Mouse (Mus musculus): ENCODE results near the gene Dynll1.
"Not testable (repeated sequence)": the region's sequence is repeated elsewhere in the genome, so short reads cannot be mapped to it uniquely, and the experiment has no call there.

The Dynll1 gene

GRCm38 (mm10) chr5:115312816-115313667 lies 12.2 kb upstream of the Dynll1 start:
- no peak for DNase-seq (ENCODE audit: low read depth, low spot score)

GRCm38 (mm10) chr5:115312354-115312753 lies 11.6 kb upstream of the Dynll1 start:
- DNase-seq (ENCODE audit: low read depth, low spot score): no peak

- DNase-seq (ENCODE audit: low read depth, low spot score): not testable (repeated sequence)
Measured at GRCm38 (mm10) chr5:115302190-115302589, 1.4 kb upstream of the Dynll1 start.

- DNase-seq (ENCODE audit: low read depth, low spot score): no peak
Measured at GRCm38 (mm10) chr5:115301615-115302014, 816 bp upstream of the Dynll1 start.

- DNase-seq (ENCODE audit: low read depth, low spot score): no peak
Measured at GRCm38 (mm10) chr5:115300035-115300744, 609 bp downstream of the Dynll1 start.

- no peak for DNase-seq (ENCODE audit: low read depth, low spot score)
Measured at GRCm38 (mm10) chr5:115296347-115296746, 4.5 kb downstream of the Dynll1 start.

GRCm38 (mm10) chr5:115294173-115294572 lies 6.6 kb downstream of the Dynll1 start:
- no peak for DNase-seq (ENCODE audit: low read depth, low spot score)

- DNase-seq (ENCODE audit: low read depth, low spot score): no peak
Measured at GRCm38 (mm10) chr5:115284735-115285134, 16.1 kb downstream of the Dynll1 start.

- no peak for DNase-seq (ENCODE audit: low read depth, low spot score)
Measured at GRCm38 (mm10) chr5:115280050-115280687, 20.6 kb downstream of the Dynll1 start.

GRCm38 (mm10) chr5:115279226-115280049 lies 21.4 kb downstream of the Dynll1 start, which contains the start of gene Coq5:
Gene Coq5, plus strand, starts transcription at chr5:115279666.
- no peak for DNase-seq (ENCODE audit: low read depth, low spot score)

- DNase-seq (ENCODE audit: low read depth, low spot score): no peak
Measured at GRCm38 (mm10) chr5:115278785-115279184, 22.0 kb downstream of the Dynll1 start.

GRCm38 (mm10) chr5:115278053-115278452 lies 22.7 kb downstream of the Dynll1 start:
- no peak for DNase-seq (ENCODE audit: low read depth, low spot score)

GRCm38 (mm10) chr5:115275998-115276397 lies 24.8 kb downstream of the Dynll1 start:
- no peak for DNase-seq (ENCODE audit: low read depth, low spot score)

- DNase-seq (ENCODE audit: low read depth, low spot score): no peak
Measured at GRCm38 (mm10) chr5:115274771-115275170, 26.0 kb downstream of the Dynll1 start.

- no peak for DNase-seq (ENCODE audit: low read depth, low spot score)
Measured at GRCm38 (mm10) chr5:115274353-115274752, 26.4 kb downstream of the Dynll1 start.

GRCm38 (mm10) chr5:115273549-115274135 lies 27.2 kb downstream of the Dynll1 start:
- DNase-seq (ENCODE audit: low read depth, low spot score): no peak

- DNase-seq (ENCODE audit: low read depth, low spot score): peak; percentile 96
Measured at GRCm38 (mm10) chr5:115272812-115273548, 27.8 kb downstream of the Dynll1 start, which contains the start of gene Rnf10. Gene Rnf10, minus strand, starts transcription at chr5:115272898.

GRCm38 (mm10) chr5:115271931-115272811 lies 28.6 kb downstream of the Dynll1 start:
- no peak for DNase-seq (ENCODE audit: low read depth, low spot score)

- no peak for DNase-seq (ENCODE audit: low read depth, low spot score)
Measured at GRCm38 (mm10) chr5:115269969-115270368, 30.8 kb downstream of the Dynll1 start.
